Mouse (Mus musculus): Measurements from ENCODE around the gene Trp53bp1. TPM values are rescaled to one million over a fixed set of nuclear protein-coding genes. Genes with fewer than 3 reads are reported as not detected.

The Trp53bp1 gene
- 2.2 TPM for polyA plus RNA-seq (2014; fragmentation: Illumina TruSeq; extraction: RNeasy Lipid Tissue Mini Kit (QIAGEN cat#74804); ENCODE audit: low read depth, low replicate concordance)

DNA sequence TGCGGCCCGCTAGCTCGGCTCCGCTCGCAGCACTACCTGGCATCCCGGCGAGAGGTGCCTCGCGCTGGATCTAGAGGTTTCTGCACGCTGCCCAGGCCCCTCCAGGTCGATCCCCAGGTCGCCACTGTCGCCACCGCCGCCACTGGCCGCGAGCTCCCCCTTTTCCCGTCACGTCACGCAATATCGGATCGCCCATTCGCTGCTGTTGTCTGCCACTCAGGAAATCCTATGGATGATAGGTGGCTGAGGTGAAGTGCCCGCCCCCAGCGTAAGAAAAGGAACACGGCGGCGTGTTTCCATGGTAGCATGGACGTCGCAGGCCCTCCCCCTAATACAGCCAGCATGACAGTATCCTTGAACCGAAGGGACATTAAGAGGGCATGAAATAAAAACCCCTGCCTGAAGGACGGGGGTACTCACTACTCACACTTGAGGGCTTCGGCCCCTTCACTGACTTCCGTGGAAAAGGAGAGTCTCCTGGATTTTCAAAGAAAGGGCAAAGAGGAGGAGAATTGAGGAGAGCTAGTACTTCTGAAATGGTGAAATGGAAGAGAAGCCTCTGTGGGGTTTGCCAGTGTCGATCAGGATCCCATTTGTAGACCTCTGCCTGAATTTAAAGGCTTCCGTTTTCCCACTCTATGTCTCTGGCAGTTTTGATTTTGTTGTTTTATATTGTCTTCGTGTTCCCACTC is at the start of gene Trp53bp1:
Gene Trp53bp1 (minus strand): TSS at position 172 of the 692 bp plus-strand sequence.

DNA sequence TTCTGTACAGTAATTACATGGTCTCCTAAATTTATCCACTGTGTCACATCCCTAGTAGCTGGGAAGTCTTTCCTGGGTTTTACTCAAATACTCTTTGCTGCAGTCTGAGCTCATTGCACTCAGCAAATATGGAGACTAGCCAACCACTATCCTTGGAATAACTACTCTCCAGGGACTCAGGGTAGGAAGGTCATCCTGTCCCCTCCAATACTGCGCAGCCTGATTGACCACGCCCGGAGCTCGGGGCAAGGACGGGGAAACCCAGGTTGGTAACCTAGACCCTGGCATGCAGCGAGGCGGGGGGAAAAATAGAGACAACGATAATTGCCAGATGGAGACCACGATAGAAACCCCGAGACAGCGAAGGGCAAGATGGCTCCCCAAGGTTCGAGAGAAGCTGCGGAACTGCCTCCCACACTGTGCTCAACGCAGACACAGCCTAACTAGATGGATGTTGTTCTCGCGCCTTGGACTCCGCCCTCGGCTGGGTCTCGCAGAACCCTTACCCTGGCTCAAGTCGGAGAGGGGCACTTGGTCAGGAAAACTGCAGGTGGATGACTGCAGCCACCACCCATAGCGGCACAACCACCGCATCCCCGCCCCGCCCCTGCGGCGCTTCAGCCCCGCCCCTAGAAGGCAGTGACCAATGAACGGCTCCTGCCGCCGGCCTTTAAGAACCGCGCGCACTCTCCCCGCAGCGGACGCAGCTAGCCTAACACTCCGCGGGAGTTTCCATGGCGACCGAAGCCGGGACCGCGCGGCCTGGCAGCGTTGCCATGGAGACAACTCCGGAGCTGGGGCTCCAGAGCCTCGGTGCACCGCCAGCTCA is 17.9 kb upstream of the Trp53bp1 start, which contains the start of gene Map1a:
Gene Map1a (plus strand): TSS at position 700 of the 829 bp plus-strand sequence.

DNA sequence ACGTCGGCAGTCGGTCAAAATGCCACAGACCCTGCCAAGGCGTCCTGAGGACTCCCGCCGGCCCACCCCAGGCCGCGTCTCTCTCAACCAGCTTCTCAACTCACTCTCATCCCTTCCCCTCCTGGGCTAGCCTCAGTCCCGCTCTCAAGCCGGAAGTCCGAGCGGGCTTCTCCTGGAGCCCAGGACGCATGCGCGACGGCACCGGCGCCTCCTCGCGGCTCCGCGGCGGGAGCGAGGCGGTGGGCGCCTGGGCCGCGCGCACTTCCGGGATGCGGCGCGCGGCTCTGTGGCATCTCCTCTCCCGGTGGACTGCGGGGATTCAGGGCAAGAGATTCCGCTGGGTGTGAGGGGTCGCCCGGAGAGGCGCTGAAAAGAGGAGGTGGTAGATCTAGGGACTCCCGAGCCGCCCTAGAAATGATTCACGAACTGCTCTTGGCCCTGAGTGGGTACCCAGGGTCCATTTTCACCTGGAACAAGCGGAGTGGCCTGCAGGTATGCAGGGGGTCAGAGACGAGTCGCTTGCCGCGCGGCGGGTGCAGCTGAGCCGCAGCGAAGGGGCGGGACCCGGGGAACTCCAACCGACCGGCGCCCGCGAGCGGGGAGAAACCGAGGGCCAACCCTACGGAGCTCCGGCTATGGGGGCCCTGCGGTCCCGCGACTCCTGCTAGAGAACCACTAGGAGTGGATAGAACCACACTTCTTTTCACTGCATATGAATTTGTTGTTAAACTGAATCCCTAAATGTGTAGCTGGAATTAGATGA is 100.0 kb downstream of the Trp53bp1 start, which contains the start of gene Zscan29:
Gene Zscan29 (minus strand): TSS at position 146 of the 763 bp plus-strand sequence.

DNA sequence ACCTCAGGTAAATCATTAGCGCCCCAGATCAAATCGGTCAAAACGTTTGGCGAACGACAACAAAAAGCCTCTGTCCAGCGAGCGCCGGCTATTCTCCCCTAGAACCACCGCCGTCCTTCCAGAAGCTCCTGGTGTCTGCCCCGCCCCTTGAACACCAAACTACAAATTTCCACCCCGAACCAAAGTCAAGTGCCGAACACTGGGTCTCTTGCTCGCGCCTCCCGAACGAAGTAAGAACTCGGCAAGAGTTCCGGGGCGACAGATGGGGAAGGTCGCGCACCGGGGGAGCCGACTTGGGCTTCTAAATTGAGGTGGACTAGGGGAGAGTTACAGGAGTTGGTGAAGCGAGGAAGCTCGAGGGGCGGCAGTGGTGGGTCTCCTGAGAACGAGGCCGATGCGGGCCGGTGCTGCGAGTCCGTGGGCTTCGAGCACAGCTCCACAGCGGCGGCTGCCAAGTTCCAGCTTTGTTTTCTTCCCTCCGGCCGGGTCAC is 100.7 kb downstream of the Trp53bp1 start, which contains the start of gene Tubgcp4:
Gene Tubgcp4 (plus strand): TSS at position 174 of the 491 bp plus-strand sequence.

Other genes starting within 250 kb of the Trp53bp1 start
- not detected for gene Epb42, start 234.3 kb downstream of the Trp53bp1 start, polyA plus RNA-seq (2014; fragmentation: Illumina TruSeq; extraction: RNeasy Lipid Tissue Mini Kit (QIAGEN cat#74804); ENCODE audit: low read depth, low replicate concordance)
- gene Tgm5, start 185.6 kb downstream of the Trp53bp1 start, polyA plus RNA-seq (2014; fragmentation: Illumina TruSeq; extraction: RNeasy Lipid Tissue Mini Kit (QIAGEN cat#74804); ENCODE audit: low read depth, low replicate concordance) = not detected
- gene Tgm7, start 161.6 kb downstream of the Trp53bp1 start, polyA plus RNA-seq (2014; fragmentation: Illumina TruSeq; extraction: RNeasy Lipid Tissue Mini Kit (QIAGEN cat#74804); ENCODE audit: low read depth, low replicate concordance) = not detected
- gene Adal, start 131.0 kb downstream of the Trp53bp1 start, polyA plus RNA-seq (2014; fragmentation: Illumina TruSeq; extraction: RNeasy Lipid Tissue Mini Kit (QIAGEN cat#74804); ENCODE audit: low read depth, low replicate concordance) = 22.0 TPM
- 2.9 TPM for gene Lcmt2, start 130.8 kb downstream of the Trp53bp1 start, polyA plus RNA-seq (2014; fragmentation: Illumina TruSeq; extraction: RNeasy Lipid Tissue Mini Kit (QIAGEN cat#74804); ENCODE audit: low read depth, low replicate concordance)
- 28.5 TPM for gene Tubgcp4, start 100.8 kb downstream of the Trp53bp1 start, polyA plus RNA-seq (2014; fragmentation: Illumina TruSeq; extraction: RNeasy Lipid Tissue Mini Kit (QIAGEN cat#74804); ENCODE audit: low read depth, low replicate concordance)
- gene Zscan29, start 100.3 kb downstream of the Trp53bp1 start, polyA plus RNA-seq (2014; fragmentation: Illumina TruSeq; extraction: RNeasy Lipid Tissue Mini Kit (QIAGEN cat#74804); ENCODE audit: low read depth, low replicate concordance) = 9.5 TPM
- gene Map1a, start 18.2 kb upstream of the Trp53bp1 start, polyA plus RNA-seq (2014; fragmentation: Illumina TruSeq; extraction: RNeasy Lipid Tissue Mini Kit (QIAGEN cat#74804); ENCODE audit: low read depth, low replicate concordance) = not detected
- gene Ppip5k1, start 84.0 kb upstream of the Trp53bp1 start, polyA plus RNA-seq (2014; fragmentation: Illumina TruSeq; extraction: RNeasy Lipid Tissue Mini Kit (QIAGEN cat#74804); ENCODE audit: low read depth, low replicate concordance) = 1.6 TPM
- not detected for gene Ckmt1, start 86.3 kb upstream of the Trp53bp1 start, polyA plus RNA-seq (2014; fragmentation: Illumina TruSeq; extraction: RNeasy Lipid Tissue Mini Kit (QIAGEN cat#74804); ENCODE audit: low read depth, low replicate concordance)
- gene Strc, start 115.8 kb upstream of the Trp53bp1 start, polyA plus RNA-seq (2014; fragmentation: Illumina TruSeq; extraction: RNeasy Lipid Tissue Mini Kit (QIAGEN cat#74804); ENCODE audit: low read depth, low replicate concordance) = not detected
- 820 TPM for gene Pdia3, start 142.4 kb upstream of the Trp53bp1 start, polyA plus RNA-seq (2014; fragmentation: Illumina TruSeq; extraction: RNeasy Lipid Tissue Mini Kit (QIAGEN cat#74804); ENCODE audit: low read depth, low replicate concordance)
- 3.5 TPM for gene Catsper2, start 142.4 kb upstream of the Trp53bp1 start, polyA plus RNA-seq (2014; fragmentation: Illumina TruSeq; extraction: RNeasy Lipid Tissue Mini Kit (QIAGEN cat#74804); ENCODE audit: low read depth, low replicate concordance)
- 1.8 TPM for gene Ell3, start 172.9 kb upstream of the Trp53bp1 start, polyA plus RNA-seq (2014; fragmentation: Illumina TruSeq; extraction: RNeasy Lipid Tissue Mini Kit (QIAGEN cat#74804); ENCODE audit: low read depth, low replicate concordance)
- 47.8 TPM for gene Serf2, start 177.8 kb upstream of the Trp53bp1 start, polyA plus RNA-seq (2014; fragmentation: Illumina TruSeq; extraction: RNeasy Lipid Tissue Mini Kit (QIAGEN cat#74804); ENCODE audit: low read depth, low replicate concordance)
- gene Hypk, start 181.9 kb upstream of the Trp53bp1 start, polyA plus RNA-seq (2014; fragmentation: Illumina TruSeq; extraction: RNeasy Lipid Tissue Mini Kit (QIAGEN cat#74804); ENCODE audit: low read depth, low replicate concordance) = 18.7 TPM
- gene Serinc4, start 185.4 kb upstream of the Trp53bp1 start, polyA plus RNA-seq (2014; fragmentation: Illumina TruSeq; extraction: RNeasy Lipid Tissue Mini Kit (QIAGEN cat#74804); ENCODE audit: low read depth, low replicate concordance) = not detected
- gene Mfap1b, start 202.7 kb upstream of the Trp53bp1 start, polyA plus RNA-seq (2014; fragmentation: Illumina TruSeq; extraction: RNeasy Lipid Tissue Mini Kit (QIAGEN cat#74804); ENCODE audit: low read depth, low replicate concordance) = 15.0 TPM
- 16.5 TPM for gene Mfap1a, start 235.3 kb upstream of the Trp53bp1 start, polyA plus RNA-seq (2014; fragmentation: Illumina TruSeq; extraction: RNeasy Lipid Tissue Mini Kit (QIAGEN cat#74804); ENCODE audit: low read depth, low replicate concordance)
- gene Wdr76, start 235.3 kb upstream of the Trp53bp1 start, polyA plus RNA-seq (2014; fragmentation: Illumina TruSeq; extraction: RNeasy Lipid Tissue Mini Kit (QIAGEN cat#74804); ENCODE audit: low read depth, low replicate concordance) = 2.6 TPM

All from liver, adult 10 weeks (tissue).